In genomic region chr2:26515335-26515734, GRCm38 (mm10) we compare ENCODE assay signal across 12 mouse cellular contexts. TPM values are rescaled to one million over a fixed set of nuclear protein-coding genes. Genes with fewer than 3 reads are reported as not detected.
DNase-seq lines count a peak whose midpoint lies in the region; ATAC-seq and TF ChIP-seq lines count a peak whose summit lies in the region.
"Had no signal": no experiment of that assay in that cellular context is flagged by ENCODE, and none has a peak within 500 bp of the region (broad histone marks: within the 10 kb centered on the region; RNA-seq: fewer than 3 reads in every experiment).

No protein-coding gene starts in this region.

- no peaks in the 10 kb centered on the region for H3K9me3 ChIP-seq in forebrain, embryonic 10.5 days
- no peaks in the 10 kb centered on the region for H3K9me3 ChIP-seq in forebrain, embryonic 11.5 days (ENCODE audit: control insufficient read depth, low read length)
- H3K9me3 ChIP-seq in liver, postnatal 0 days (ENCODE audit: low read length): no peaks in the 10 kb centered on the region
- H3K9me3 ChIP-seq in liver, embryonic 12.5 days (replicated peaks): no peaks in the 10 kb centered on the region
- no peaks in the 10 kb centered on the region for H3K9me3 ChIP-seq in neural tube, embryonic 15.5 days (replicated peaks)
- H3K9me3 ChIP-seq: forebrain, embryonic 12.5 days had no signal

- no peak overlapping the region for H3K4me2 ChIP-seq in forebrain, embryonic 11.5 days (ENCODE audit: low read depth, low read length, severe bottlenecking)
- H3K4me2 ChIP-seq in liver, postnatal 0 days (ENCODE audit: low read depth, low read length): no peak overlapping the region
- no peak overlapping the region for H3K4me2 ChIP-seq in liver, embryonic 12.5 days
- no peak overlapping the region for H3K4me2 ChIP-seq in neural tube, embryonic 15.5 days
- H3K4me2 ChIP-seq: forebrain, embryonic 12.5 days had no signal

- no peak for DNase-seq in forebrain, embryonic 10.5 days (ENCODE audit: extremely low spot score, low spot score)
- DNase-seq in forebrain, embryonic 11.5 days (ENCODE audit: low spot score): no peak
- no peak for DNase-seq in liver, postnatal 0 days
- DNase-seq in heart, postnatal 36 days: peak; percentile 56 to 62
- no peak for DNase-seq in left cerebral cortex, postnatal 14 days (ENCODE audit: low spot score in 2 of 2)
- no peak for DNase-seq in frontal cortex, postnatal 25 days (ENCODE audit: low spot score in 2 of 2)
- DNase-seq: kidney, postnatal 4 days; right cerebral cortex, postnatal 25 days; thymus, postnatal 25 days had no signal

- no peaks in the 10 kb centered on the region for H3K36me3 ChIP-seq in forebrain, embryonic 10.5 days (replicated peaks)
- no peaks in the 10 kb centered on the region for H3K36me3 ChIP-seq in forebrain, embryonic 11.5 days (ENCODE audit: control insufficient read depth, insufficient read depth, low read length)
- H3K36me3 ChIP-seq in liver, postnatal 0 days (replicated peaks; ENCODE audit: insufficient read depth, low read length): no peaks in the 10 kb centered on the region
- no peaks in the 10 kb centered on the region for H3K36me3 ChIP-seq in liver, embryonic 12.5 days
- H3K36me3 ChIP-seq in neural tube, embryonic 15.5 days: no peaks in the 10 kb centered on the region
- H3K36me3 ChIP-seq: forebrain, embryonic 12.5 days had no signal

- WGBS in forebrain, embryonic 10.5 days: 92% methylated on average over 2 of the region's 2 CpGs
- 81% methylated on average over 2 of the region's 2 CpGs for WGBS in forebrain, embryonic 11.5 days
- 76% methylated on average over 2 of the region's 2 CpGs for WGBS in liver, postnatal 0 days (ENCODE audit: insufficient replicate concordance)
- 65% methylated on average over 2 of the region's 2 CpGs for WGBS in liver, embryonic 12.5 days (ENCODE audit: insufficient replicate concordance)
- 68% methylated on average over 2 of the region's 2 CpGs for WGBS in neural tube, embryonic 15.5 days

- peaks cover 34% of the 10 kb centered on the region for H3K4me1 ChIP-seq in forebrain, embryonic 10.5 days
- H3K4me1 ChIP-seq in forebrain, embryonic 11.5 days (replicated peaks; ENCODE audit: control insufficient read depth, insufficient read depth, low read length): no peaks in the 10 kb centered on the region
- peaks cover 8% of the 10 kb centered on the region; the same call in 1 of the 2 replicates for H3K4me1 ChIP-seq in liver, postnatal 0 days (ENCODE audit: insufficient read depth)
- peaks cover 16% of the 10 kb centered on the region for H3K4me1 ChIP-seq in liver, embryonic 12.5 days
- H3K4me1 ChIP-seq in neural tube, embryonic 15.5 days: peaks cover 23% of the 10 kb centered on the region

- H3K27ac ChIP-seq in forebrain, embryonic 10.5 days: peak overlapping the region; percentile 2; the same call in 1 of the 2 replicates
- no peak overlapping the region for H3K27ac ChIP-seq in forebrain, embryonic 11.5 days (ENCODE audit: low read depth, low read length)
- H3K27ac ChIP-seq in liver, postnatal 0 days (ENCODE audit: low read depth): peak overlapping the region; percentile 1; the same call in 1 of the 2 replicates
- no peak overlapping the region for H3K27ac ChIP-seq in liver, embryonic 12.5 days
- H3K27ac ChIP-seq in neural tube, embryonic 15.5 days (replicated peaks): peak overlapping the region; percentile 62
- H3K27ac ChIP-seq: forebrain, embryonic 12.5 days had no signal

- TF ChIP-seq EP300 in liver, postnatal 0 days (IDR thresholded peaks at IDR 0.05; ENCODE audit: low read depth): no peak

- intact Hi-C loops in heart, postnatal 36 days (cut with DNase I): no loop called here
- intact Hi-C loops in left cerebral cortex, postnatal 14 days (cut with DNase I): no loop called here

- H3K4me3 ChIP-seq in forebrain, embryonic 10.5 days: no peak overlapping the region
- H3K4me3 ChIP-seq in forebrain, embryonic 11.5 days (ENCODE audit: low read depth, low read length): no peak overlapping the region
- H3K4me3 ChIP-seq in liver, postnatal 0 days (ENCODE audit: low read depth, low read length): no peak overlapping the region
- no peak overlapping the region for H3K4me3 ChIP-seq in liver, embryonic 12.5 days
- no peak overlapping the region for H3K4me3 ChIP-seq in neural tube, embryonic 15.5 days (replicated peaks)
- H3K4me3 ChIP-seq: forebrain, embryonic 12.5 days had no signal

- no peak for TF ChIP-seq CTCF in liver, postnatal 0 days (IDR thresholded peaks at IDR 0.05; ENCODE audit: low read depth)

- ATAC-seq in forebrain, embryonic 11.5 days (replicated peaks; ENCODE audit: low FRiP score): no peak
- ATAC-seq in liver, postnatal 0 days: no peak
- no peak for ATAC-seq in liver, embryonic 12.5 days
- no peak for ATAC-seq in neural tube, embryonic 15.5 days (ENCODE audit: low FRiP score)

- no peaks in the 10 kb centered on the region for H3K27me3 ChIP-seq in forebrain, embryonic 10.5 days (ENCODE audit: poor library complexity, severe bottlenecking)
- H3K27me3 ChIP-seq in forebrain, embryonic 11.5 days (ENCODE audit: control insufficient read depth, insufficient read depth, low read length): no peaks in the 10 kb centered on the region
- no peaks in the 10 kb centered on the region for H3K27me3 ChIP-seq in liver, postnatal 0 days (ENCODE audit: insufficient read depth, low read length)
- H3K27me3 ChIP-seq in liver, embryonic 12.5 days (replicated peaks): no peaks in the 10 kb centered on the region; the same call in 1 of the 2 replicates
- H3K27me3 ChIP-seq in neural tube, embryonic 15.5 days (replicated peaks): no peaks in the 10 kb centered on the region
- H3K27me3 ChIP-seq: forebrain, embryonic 12.5 days had no signal

- no peak overlapping the region for H3K9ac ChIP-seq in forebrain, embryonic 11.5 days (ENCODE audit: low read length)
- H3K9ac ChIP-seq in liver, postnatal 0 days (replicated peaks): no peak overlapping the region
- H3K9ac ChIP-seq in liver, embryonic 12.5 days: no peak overlapping the region
- H3K9ac ChIP-seq in neural tube, embryonic 15.5 days (replicated peaks): no peak overlapping the region
- H3K9ac ChIP-seq: forebrain, embryonic 12.5 days had no signal

RNA-seq across cellular contexts. Expression of gene Notch1, which starts 1.1 kb away (rescaled TPM):
- 25.4 and 26.7 TPM in 2 replicates for polyA plus RNA-seq in forebrain, embryonic 10.5 days (2016; fragmentation: Nextera tagmentation; extraction: Ambion mirVana)
- 68.3 and 70.9 TPM in 2 replicates for polyA plus RNA-seq in forebrain, embryonic 11.5 days (2014; fragmentation: Nextera tagmentation; extraction: Ambion mirVana)
- polyA plus RNA-seq in liver, postnatal 0 days (2015; fragmentation: Nextera tagmentation; extraction: Ambion mirVana): 2.0 and 2.1 TPM in 2 replicates
- polyA plus RNA-seq in liver, embryonic 12.5 days (2016; fragmentation: Nextera tagmentation; extraction: Ambion mirVana): 4.1 and 4.4 TPM in 2 replicates
- total RNA-seq in heart, postnatal 36 days (2021): 10 to 100 TPM; 29.5 to 34.0 TPM
- polyA plus RNA-seq in neural tube, embryonic 15.5 days (2015; fragmentation: Nextera tagmentation; extraction: Ambion mirVana): 11.7 and 22.6 TPM in 2 replicates
- total RNA-seq in left cerebral cortex, postnatal 14 days (2021): 10 to 100 TPM; 23.6 to 27.5 TPM

Comparison
In these comparisons a context has a peak if more than half of its experiments do, and no peak if none do; other contexts are left out.
1. H3K27ac ChIP-seq: peak in forebrain, embryonic 10.5 days (single experiment), liver, postnatal 0 days (single experiment) and neural tube, embryonic 15.5 days (single experiment); none in forebrain, embryonic 11.5 days (single experiment) and liver, embryonic 12.5 days (single experiment).
2. DNase-seq: peak in heart, postnatal 36 days (2 of 2); none in forebrain, embryonic 10.5 days (single experiment), forebrain, embryonic 11.5 days (single experiment), liver, postnatal 0 days (single experiment), left cerebral cortex, postnatal 14 days (0 of 2) and frontal cortex, postnatal 25 days (0 of 2).